Mouse (Mus musculus) hindbrain, embryonic 16.5 days (tissue): ENCODE data around the gene Ankib1. TPM values are rescaled to one million over a fixed set of nuclear protein-coding genes. Genes with fewer than 3 reads are reported as not detected.
"Not testable (repeated sequence)": the region's sequence is repeated elsewhere in the genome, so short reads cannot be mapped to it uniquely, and the experiment has no call there.

Experiments
- ATAC-seq: fragments of 200-750 bp; cut with Nextera tagmentation; 2 replicates; pipeline ENCODE4 v1.8.0; 2017; ENCODE audit warnings: moderate TSS enrichment, moderate library complexity
- H3K27ac ChIP-seq: fragments of 300-500 bp; sonication (generic); 2 replicates; pipeline ENCODE4 v1.5.1; 2014; ENCODE audit warnings: low read depth, mild to moderate bottlenecking, control low read depth, low read length, moderate library complexity
- H3K27me3 ChIP-seq: fragments of 300-500 bp; sonication (generic); replicated peaks from 2 replicates; pipeline ENCODE4 v1.6.1; 2014; ENCODE audit warnings: low read length; ENCODE audit not compliant: control insufficient read depth, insufficient read depth
- H3K36me3 ChIP-seq: fragments of 300-500 bp; sonication (generic); 2 replicates; pipeline ENCODE4 v1.6.1; 2014; ENCODE audit warnings: mild to moderate bottlenecking, low read length, moderate library complexity, mixed read lengths; ENCODE audit not compliant: control insufficient read depth, insufficient read depth
- H3K4me1 ChIP-seq: fragments of 300-500 bp; sonication (generic); 2 replicates; pipeline ENCODE4 v1.6.1; 2014; ENCODE audit warnings: low read depth, low read length; ENCODE audit not compliant: control insufficient read depth, insufficient read depth
- H3K4me2 ChIP-seq: fragments of 300-500 bp; sonication (generic); 2 replicates; pipeline ENCODE4 v1.6.1; 2014; ENCODE audit warnings: mild to moderate bottlenecking, low read length, control low read depth, moderate library complexity
- H3K4me3 ChIP-seq: fragments of 300-500 bp; sonication (generic); 2 replicates; pipeline ENCODE4 v1.5.1; 2014; ENCODE audit warnings: mild to moderate bottlenecking, low read length, control low read depth, moderate library complexity
- H3K9ac ChIP-seq: fragments of 300-500 bp; sonication (generic); 2 replicates; pipeline ENCODE4 v1.6.1; 2014; ENCODE audit warnings: low read depth, mild to moderate bottlenecking, control low read depth, low read length, moderate library complexity
- H3K9me3 ChIP-seq: fragments of 300-500 bp; sonication (generic); 2 replicates; pipeline ENCODE4 v1.6.1; 2014; ENCODE audit warnings: mild to moderate bottlenecking, low read length, moderate library complexity; ENCODE audit not compliant: control insufficient read depth
- WGBS: fragments of 180-500 bp; shearing (Covaris S2); extraction: QIAGEN DNeasy Blood & Tissue Kit; methylation state at CpG from one replicate; pipeline ENCODE4 v1.1.7; 2014; 5-methylcytosine and 5-hydroxymethylcytosine counted together
- polyA plus RNA-seq: library from polyadenylated mRNA; unstranded; fragments of >200 nt; fragmentation: Nextera tagmentation; extraction: Ambion mirVana; gene quantifications from 2 replicates; pipeline ENCODE4 v1.2.1, GENCODE M21; 2015

Gene Ankib1
- polyA plus RNA-seq, 1 experiment from 2014 or later, result 15.4 TPM

DNA sequence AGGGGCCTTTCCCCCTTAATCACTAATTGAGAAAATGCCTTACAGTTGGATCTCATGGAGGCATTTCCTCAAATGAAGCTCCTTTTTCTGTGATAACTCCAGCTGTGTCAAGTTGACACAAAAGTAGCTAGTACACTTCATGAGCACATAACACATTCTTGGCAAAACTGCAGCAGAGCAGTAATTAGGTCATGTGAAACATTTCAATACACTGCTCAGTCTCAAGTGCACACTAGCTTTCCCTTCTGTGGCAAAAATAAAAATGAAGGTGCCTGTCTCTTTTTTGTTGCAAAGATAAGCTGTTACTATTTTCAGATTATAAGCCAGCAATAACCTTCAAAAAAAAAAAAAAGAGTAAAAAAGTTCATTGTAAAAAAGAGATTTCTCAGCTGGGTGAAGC is 52.2 kb downstream of the Ankib1 start:
- not testable (repeated sequence) for H3K4me1 ChIP-seq, H3K9me3 ChIP-seq, H3K36me3 ChIP-seq, H3K9ac ChIP-seq, H3K4me2 ChIP-seq, H3K27me3 ChIP-seq, H3K27ac ChIP-seq, H3K4me3 ChIP-seq, ATAC-seq

DNA sequence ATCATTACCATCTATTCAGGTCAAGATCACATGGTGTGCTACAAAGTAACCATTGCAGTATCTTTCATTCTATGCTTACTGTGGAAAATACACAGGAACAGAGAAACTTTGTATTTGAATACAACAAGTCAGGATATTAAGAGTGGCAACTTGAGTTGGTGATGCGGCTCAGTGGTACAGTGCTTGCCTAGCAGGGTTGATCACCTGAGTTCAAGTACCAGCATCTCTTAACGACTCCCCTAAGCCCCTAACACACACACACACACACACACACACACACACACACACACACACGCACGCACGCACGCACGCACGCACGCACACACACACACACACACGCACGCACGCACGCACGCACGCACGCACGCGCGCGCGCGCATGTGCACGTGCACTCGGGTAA is 69.9 kb downstream of the Ankib1 start:
- not testable (repeated sequence) for ATAC-seq, H3K27me3 ChIP-seq, H3K4me2 ChIP-seq

DNA sequence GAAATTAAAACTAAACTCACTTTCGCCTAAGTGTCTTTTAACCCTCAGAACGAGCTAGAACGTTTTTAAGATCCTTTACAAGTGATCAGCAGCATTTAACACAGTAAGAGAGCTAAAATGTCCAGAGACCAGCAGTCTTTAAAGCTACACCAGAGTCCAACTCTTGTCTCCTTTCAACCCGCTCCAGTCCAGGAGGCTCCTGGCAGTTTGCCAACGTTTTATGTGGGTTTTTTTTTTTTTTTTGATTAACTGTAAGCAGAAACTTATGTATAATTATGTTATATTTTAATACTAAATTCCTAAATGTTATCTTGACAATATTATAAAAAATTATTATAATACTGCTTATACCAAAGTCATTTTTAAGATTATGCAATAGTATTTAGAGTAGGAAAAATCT is 73.9 kb downstream of the Ankib1 start:
- H3K9me3 ChIP-seq, result no peaks in the 10 kb centered on the region
- no peak overlapping the region for H3K4me2 ChIP-seq
- ATAC-seq, result no peak
- no peaks in the 10 kb centered on the region for H3K4me1 ChIP-seq
- no peak overlapping the region for H3K4me3 ChIP-seq
- peaks cover 5% of the 10 kb centered on the region for H3K36me3 ChIP-seq
- H3K27ac ChIP-seq, result no peak overlapping the region
- H3K9ac ChIP-seq, result no peak overlapping the region
- 78% methylated on average over 5 of the region's 5 CpGs for WGBS
- no peaks in the 10 kb centered on the region for H3K27me3 ChIP-seq

More for the DNA sequence above, 69.9 kb downstream of the Ankib1 start:
- not testable (repeated sequence) for H3K9ac ChIP-seq, H3K27ac ChIP-seq, H3K36me3 ChIP-seq, H3K4me1 ChIP-seq, H3K9me3 ChIP-seq, H3K4me3 ChIP-seq
- WGBS, result 71% methylated on average over 22 of the region's 24 CpGs

- no peak for ATAC-seq
- H3K27me3 ChIP-seq, result no peaks in the 10 kb centered on the region
- no peaks in the 10 kb centered on the region for H3K9me3 ChIP-seq
- H3K36me3 ChIP-seq, result peaks cover 10% of the 10 kb centered on the region; the same call in 1 of the 2 replicates
- H3K9ac ChIP-seq, result no peak overlapping the region
- H3K4me3 ChIP-seq, result no peak overlapping the region
- no peaks in the 10 kb centered on the region for H3K4me1 ChIP-seq
- H3K27ac ChIP-seq, result no peak overlapping the region
- 68% methylated on average over 1 of the region's 1 CpGs for WGBS
- no peak overlapping the region for H3K4me2 ChIP-seq
These were observed 77.2 kb downstream of the Ankib1 start for GRCm38 (mm10) chr5:3725491-3725890.

DNA sequence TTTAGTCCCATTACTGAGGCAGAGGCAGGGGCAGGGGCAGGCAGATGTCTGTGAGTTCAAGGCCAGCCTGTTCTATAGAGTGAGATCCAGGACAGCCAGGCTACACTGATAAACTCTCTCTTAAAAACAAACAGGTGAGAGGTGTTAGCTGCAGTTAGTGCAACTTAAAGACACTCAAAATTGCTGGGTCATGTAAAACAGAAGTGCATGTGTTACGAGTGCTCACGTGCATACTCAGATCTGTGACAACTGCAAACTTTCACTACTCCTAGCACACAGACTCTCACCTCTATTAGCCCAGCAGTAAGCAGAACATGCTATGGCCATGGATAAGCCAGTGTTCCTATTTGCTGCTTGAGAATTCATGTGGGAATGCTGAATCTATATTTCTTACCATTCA is 79.3 kb downstream of the Ankib1 start:
- H3K4me1 ChIP-seq, result no peaks in the 10 kb centered on the region
- H3K4me2 ChIP-seq, result no peak overlapping the region
- no peak overlapping the region for H3K9ac ChIP-seq
- H3K9me3 ChIP-seq, result no peaks in the 10 kb centered on the region
- ATAC-seq, result no peak
- 97% methylated on average over 2 of the region's 2 CpGs for WGBS
- H3K27me3 ChIP-seq, result no peaks in the 10 kb centered on the region
- H3K27ac ChIP-seq, result no peak overlapping the region
- peaks cover 18% of the 10 kb centered on the region for H3K36me3 ChIP-seq
- no peak overlapping the region for H3K4me3 ChIP-seq

DNA sequence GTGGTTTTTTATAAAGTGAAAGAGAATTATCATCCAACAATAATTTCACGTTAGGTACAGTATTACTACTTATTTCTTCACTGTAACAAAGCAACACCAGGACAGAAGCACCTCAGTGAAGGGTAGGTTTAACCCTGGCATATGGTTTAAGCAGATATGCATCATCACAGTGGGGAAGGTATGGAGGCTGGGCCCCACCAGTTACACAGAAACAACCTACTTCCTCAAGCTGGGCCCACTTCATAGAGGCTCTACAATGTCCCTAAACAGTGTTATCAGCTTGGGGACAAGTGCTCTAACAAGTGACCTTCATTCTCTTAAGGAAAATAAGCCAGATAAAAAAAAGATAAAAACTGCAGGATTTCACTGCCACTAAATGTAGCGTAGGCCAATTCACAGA is 79.9 kb downstream of the Ankib1 start:
- Histone ChIP-seq H3K27me3 (no peaks in the 10 kb centered on the region), H3K36me3 (peaks cover 18% of the 10 kb centered on the region), H3K9me3 (no peaks in the 10 kb centered on the region), H3K27ac (no peak overlapping the region), H3K4me1 (no peaks in the 10 kb centered on the region), H3K9ac (no peak overlapping the region), H3K4me2 (no peak overlapping the region), H3K4me3 (no peak overlapping the region)
- ATAC-seq, result no peak
- WGBS, result 93% methylated on average over 2 of the region's 2 CpGs

DNA sequence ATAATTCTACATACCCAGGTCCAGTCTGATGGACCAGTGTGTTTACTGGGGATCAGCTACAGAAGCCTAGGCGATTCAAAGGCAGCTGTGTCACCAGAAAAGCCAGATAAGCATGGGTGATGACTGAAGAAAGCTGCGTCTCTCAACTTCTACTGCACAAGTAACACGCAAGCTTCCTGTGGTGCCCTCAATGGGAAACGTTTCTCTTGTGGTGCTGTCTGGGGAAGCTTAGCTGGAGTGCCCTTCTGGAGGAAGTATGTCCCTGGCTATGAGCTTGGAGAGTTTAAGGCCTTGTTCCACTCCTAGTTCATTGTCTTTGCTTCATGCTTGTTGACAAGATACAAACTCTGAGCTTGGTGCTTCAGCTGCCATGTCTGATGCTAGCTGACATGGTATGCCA is 83.4 kb downstream of the Ankib1 start:
- H3K4me3 ChIP-seq, result no peak overlapping the region
- H3K9me3 ChIP-seq, result no peaks in the 10 kb centered on the region
- peaks cover 18% of the 10 kb centered on the region for H3K36me3 ChIP-seq
- H3K27ac ChIP-seq, result no peak overlapping the region
- 94% methylated on average over 4 of the region's 4 CpGs for WGBS
- no peak for ATAC-seq
- no peaks in the 10 kb centered on the region for H3K4me1 ChIP-seq
- H3K9ac ChIP-seq, result no peak overlapping the region
- H3K27me3 ChIP-seq, result no peaks in the 10 kb centered on the region
- H3K4me2 ChIP-seq, result no peak overlapping the region

DNA sequence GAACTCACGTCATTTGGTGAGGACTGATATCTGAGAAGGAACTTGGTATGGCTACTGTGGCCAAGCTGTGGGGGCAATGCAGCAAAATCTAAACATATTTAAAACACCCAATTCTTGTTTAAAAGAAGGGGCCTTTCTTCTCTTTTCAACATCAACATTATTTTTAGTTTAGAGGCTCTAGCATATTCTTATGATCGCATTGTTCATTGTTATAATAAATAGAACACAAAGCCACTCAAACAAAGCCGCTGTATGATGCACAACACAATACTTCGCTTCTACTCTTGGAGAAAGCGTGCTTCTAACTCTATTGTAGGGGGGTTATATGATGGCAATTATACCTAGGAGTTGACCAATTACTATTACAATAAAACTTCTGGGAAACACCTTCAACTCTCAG is 86.9 kb downstream of the Ankib1 start:
- Histone ChIP-seq H3K27me3 (no peaks in the 10 kb centered on the region), H3K9me3 (no peaks in the 10 kb centered on the region), H3K36me3 (peaks cover 13% of the 10 kb centered on the region), H3K4me3 (no peak overlapping the region), H3K27ac (no peak overlapping the region), H3K4me1 (no peaks in the 10 kb centered on the region), H3K9ac (no peak overlapping the region), H3K4me2 (no peak overlapping the region)
- no peak for ATAC-seq
- 94% methylated on average over 5 of the region's 5 CpGs for WGBS

GRCm38 (mm10) chr5:3702180-3702579 is 100.5 kb downstream of the Ankib1 start:
- ATAC-seq, result no peak
- Histone ChIP-seq H3K9ac (no peak overlapping the region), H3K4me1 (no peaks in the 10 kb centered on the region), H3K4me2 (no peak overlapping the region), H3K27ac (no peak overlapping the region), H3K9me3 (no peaks in the 10 kb centered on the region), H3K27me3 (no peaks in the 10 kb centered on the region), H3K4me3 (no peak overlapping the region), H3K36me3 (peaks cover 5% of the 10 kb centered on the region)
- 76% methylated on average over 4 of the region's 4 CpGs for WGBS

GRCm38 (mm10) chr5:3700025-3700424 is 102.7 kb downstream of the Ankib1 start:
- Histone ChIP-seq H3K27ac (no peak overlapping the region), H3K4me2 (no peak overlapping the region), H3K4me3 (no peak overlapping the region), H3K9ac (no peak overlapping the region), H3K27me3 (no peaks in the 10 kb centered on the region), H3K36me3 (peaks cover 7% of the 10 kb centered on the region), H3K9me3 (no peaks in the 10 kb centered on the region), H3K4me1 (no peaks in the 10 kb centered on the region)
- ATAC-seq, result no peak
- WGBS, result 91% methylated on average over 5 of the region's 5 CpGs
